In the genomic region with DNA sequence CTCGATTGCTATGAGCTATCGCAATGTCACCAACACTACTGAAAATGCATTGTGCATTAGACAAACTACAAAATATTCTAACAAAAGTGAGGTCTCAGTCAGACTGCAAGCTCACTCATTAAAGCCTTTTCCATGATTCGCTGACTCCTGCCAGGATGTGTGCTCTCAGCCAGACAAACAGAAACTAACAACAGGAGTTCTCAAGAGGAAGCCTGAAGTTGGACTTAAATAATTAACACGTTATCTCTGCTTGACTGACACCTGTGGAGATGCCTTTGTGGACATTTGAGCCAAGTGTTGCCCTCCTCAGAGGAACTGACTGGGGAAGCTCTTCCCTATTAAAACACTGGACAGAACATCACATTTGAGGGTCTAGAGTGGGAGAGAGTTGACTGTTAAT, we compare ENCODE assay signal across 17 mouse cellular contexts.
"Had no signal": no experiment of that assay in that cellular context is flagged by ENCODE, and none has a peak within 500 bp of the region (broad histone marks: within the 10 kb centered on the region; RNA-seq: fewer than 3 reads in every experiment).

No protein-coding gene starts in this region.

- H3K4me1 ChIP-seq: limb, embryonic 12.5 days; liver, embryonic 13.5 days; megakaryocyte, embryonic 14.5 days had no signal

- H3K9me3 ChIP-seq: limb, embryonic 12.5 days; liver, embryonic 13.5 days; lung, embryonic 15.5 days; megakaryocyte, embryonic 14.5 days; midbrain, embryonic 12.5 days; neural tube, embryonic 15.5 days had no signal

- ATAC-seq: liver, postnatal 0 days; midbrain, embryonic 16.5 days had no signal

- H3K9ac ChIP-seq: limb, embryonic 12.5 days; liver, embryonic 13.5 days; liver, postnatal 0 days; lung, embryonic 15.5 days; midbrain, embryonic 12.5 days; neural tube, embryonic 15.5 days had no signal

- H3K27ac ChIP-seq: left cerebral cortex, adult 2 months; limb, embryonic 12.5 days; liver, embryonic 13.5 days; lung, embryonic 15.5 days; macrophage; midbrain, embryonic 12.5 days; neural tube, embryonic 15.5 days had no signal

- H3K27me3 ChIP-seq: limb, embryonic 12.5 days; liver, embryonic 13.5 days; lung, embryonic 15.5 days; megakaryocyte, embryonic 14.5 days; midbrain, embryonic 12.5 days; neural tube, embryonic 15.5 days had no signal

- H3K36me3 ChIP-seq: limb, embryonic 12.5 days; liver, embryonic 13.5 days; lung, embryonic 15.5 days; midbrain, embryonic 12.5 days; neural tube, embryonic 15.5 days had no signal

- H3K4me2 ChIP-seq: limb, embryonic 12.5 days; liver, embryonic 13.5 days; lung, embryonic 15.5 days; midbrain, embryonic 12.5 days; neural tube, embryonic 15.5 days had no signal

- DNase-seq: kidney, postnatal 25 days; liver; liver, embryonic 13.5 days; liver, postnatal 0 days; lung, postnatal 14 days; right cerebral cortex, postnatal 4 days; spleen, adult 18-20 months; thymus, adult 2 months; thymus, postnatal 36 days had no signal

- H3K4me3 ChIP-seq: left cerebral cortex, adult 2 months; limb, embryonic 12.5 days; liver, embryonic 13.5 days; lung, embryonic 15.5 days; megakaryocyte, embryonic 14.5 days; midbrain, embryonic 12.5 days; neural tube, embryonic 15.5 days had no signal
